Mouse (Mus musculus): ENCODE measurements around the gene Aplnr. TPM values are rescaled to one million over a fixed set of nuclear protein-coding genes. Genes with fewer than 3 reads are reported as not detected.

Gene Aplnr
- total RNA-seq (2012; rRNA removed): not detected in 2 replicates
- not detected for polyA plus RNA-seq (2012; ENCODE audit: insufficient read depth in 1 of 2, insufficient read length in 2 of 2, low read depth in 1 of 2, low replicate concordance in 2 of 2, missing spikeins in 1 of 2)

DNA sequence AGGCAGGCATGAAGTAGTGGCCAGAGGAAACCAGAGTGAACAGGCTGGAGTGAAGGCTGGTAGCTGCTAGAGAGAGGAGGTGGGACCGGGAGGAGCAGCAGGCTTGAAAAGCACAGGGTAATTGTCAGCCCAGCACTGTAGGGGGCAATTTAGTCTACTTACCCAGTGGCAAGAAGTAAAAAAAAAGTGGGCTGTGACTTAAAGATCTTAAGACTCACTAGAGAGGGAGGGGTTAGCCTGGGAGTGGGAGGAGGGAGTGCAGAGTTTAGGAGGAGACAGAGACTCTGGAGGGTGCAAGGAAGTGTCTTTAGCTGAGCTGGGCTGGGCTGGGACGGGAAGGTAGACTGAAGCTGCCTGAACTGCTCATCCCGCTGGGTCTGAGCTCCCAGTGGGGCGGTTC is at the start of gene Aplnr:
TSS of gene Aplnr (plus strand) at position 137 of the 400 bp plus-strand sequence.
- Histone ChIP-seq H3K27me3 (ENCODE audit: control insufficient read depth in 1 of 2, insufficient read depth in 2 of 2, low read length in 2 of 2) (no peaks in the 10 kb centered on the region; a peak in 1 of 4 replicates), H3K27ac (ENCODE audit: control insufficient read depth, low read depth, low read length) (no peak within 1 kb of the TSS), H3K9ac (ENCODE audit: control insufficient read depth, low read depth, low read length, poor library complexity, severe bottlenecking) (no peak within 1 kb of the TSS), H3K4me1 (ENCODE audit: control insufficient read depth in 1 of 2, insufficient read depth in 2 of 2, low read length in 2 of 2) (no peaks in the 10 kb centered on the region; a peak in 1 of 4 replicates), H3K36me3 (ENCODE audit: control insufficient read depth in 1 of 2, insufficient read depth in 2 of 2, low read length in 2 of 2) (no peaks in the 10 kb centered on the region; a peak in 1 of 4 replicates), H3K4me3 (ENCODE audit: control insufficient read depth in 1 of 2, insufficient read depth in 1 of 2, low read depth in 2 of 2, low read length in 2 of 2) (no peak within 1 kb of the TSS), H3K9me3 (replicated peaks; ENCODE audit: insufficient read depth, low read length) (no peaks in the 10 kb centered on the region), H3K79me2 (ENCODE audit: control insufficient read depth, insufficient read depth, low read length, poor library complexity) (no peaks in the 10 kb centered on the region)
- no peak for DNase-seq (ENCODE audit: low read depth, low spot score)
- TF ChIP-seq POLR2A (IDR thresholded peaks at IDR 0.05; ENCODE audit: control insufficient read depth in 1 of 2, insufficient read depth in 1 of 2, low read depth in 1 of 2, low read length in 2 of 2, poor library complexity in 1 of 2): no peak
- TF ChIP-seq BHLHE40 (IDR thresholded peaks at IDR 0.05; ENCODE audit: borderline replicate concordance, low read depth, low read length): no peak

DNA sequence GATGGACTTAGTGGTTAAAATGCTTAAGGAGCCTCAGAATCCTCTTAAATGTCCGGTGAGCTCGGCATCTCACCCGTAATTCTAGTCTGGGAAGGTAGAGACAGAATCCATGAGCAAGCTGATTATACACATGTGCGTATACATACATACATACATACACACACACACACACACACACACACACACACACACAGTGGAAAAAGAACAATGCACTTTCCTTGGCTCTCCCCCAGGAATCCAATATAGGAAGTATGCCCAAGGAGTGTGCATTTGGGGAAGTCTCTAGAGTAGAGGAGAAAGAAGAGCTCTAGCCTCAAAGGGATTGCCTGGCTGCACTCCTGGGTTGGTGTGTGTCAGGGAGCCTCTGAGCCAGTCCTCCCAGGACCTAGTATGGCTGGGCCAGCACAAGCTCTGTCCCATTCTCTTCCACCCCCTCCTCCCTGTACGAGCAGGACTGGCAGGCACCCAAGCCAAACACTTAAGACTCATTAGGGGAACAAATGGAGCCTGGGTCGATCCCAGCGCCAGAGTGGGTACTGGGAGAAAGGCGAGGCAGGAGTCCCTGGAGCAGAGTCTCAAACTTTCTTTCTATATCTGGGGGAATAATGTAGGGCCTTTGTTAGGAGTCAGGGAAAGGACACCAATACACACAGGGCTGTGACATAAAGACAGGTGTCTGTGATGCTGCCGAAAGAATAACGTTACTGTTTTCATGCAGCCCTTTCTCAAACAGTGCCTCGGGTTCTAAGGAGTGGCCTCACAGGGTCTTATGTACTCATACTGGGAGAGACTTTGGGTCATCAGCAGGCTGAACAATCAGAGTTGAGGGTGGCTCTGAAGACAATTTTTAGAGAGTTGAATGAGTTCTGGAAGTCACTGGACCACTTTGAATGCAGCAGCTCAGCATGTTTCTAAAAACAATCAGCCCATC is 47.0 kb upstream of the Aplnr start:
- H3K79me2 ChIP-seq (ENCODE audit: control insufficient read depth, insufficient read depth, low read length, poor library complexity): no peaks in the 10 kb centered on the region
- no peaks in the 10 kb centered on the region for H3K36me3 ChIP-seq (ENCODE audit: control insufficient read depth in 1 of 2, insufficient read depth in 2 of 2, low read length in 2 of 2)
- no peak overlapping the region for H3K4me3 ChIP-seq (ENCODE audit: control insufficient read depth in 1 of 2, insufficient read depth in 1 of 2, low read depth in 2 of 2, low read length in 2 of 2)
- DNase-seq (ENCODE audit: low read depth, low spot score): no peak
- H3K9ac ChIP-seq (ENCODE audit: control insufficient read depth, low read depth, low read length, poor library complexity, severe bottlenecking): no peak overlapping the region
- H3K27ac ChIP-seq (ENCODE audit: control insufficient read depth, low read depth, low read length): no peak overlapping the region
- no peaks in the 10 kb centered on the region; a peak in 1 of 4 replicates for H3K27me3 ChIP-seq (ENCODE audit: control insufficient read depth in 1 of 2, insufficient read depth in 2 of 2, low read length in 2 of 2)
- TF ChIP-seq USF1 (IDR thresholded peaks at IDR 0.05; ENCODE audit: low read depth, low read length) (no peak), MAX (IDR thresholded peaks at IDR 0.05; ENCODE audit: low read length) (no peak)
- no peaks in the 10 kb centered on the region for H3K4me1 ChIP-seq (ENCODE audit: control insufficient read depth in 1 of 2, insufficient read depth in 2 of 2, low read length in 2 of 2)
- no peaks in the 10 kb centered on the region for H3K9me3 ChIP-seq (replicated peaks; ENCODE audit: insufficient read depth, low read length)

DNA sequence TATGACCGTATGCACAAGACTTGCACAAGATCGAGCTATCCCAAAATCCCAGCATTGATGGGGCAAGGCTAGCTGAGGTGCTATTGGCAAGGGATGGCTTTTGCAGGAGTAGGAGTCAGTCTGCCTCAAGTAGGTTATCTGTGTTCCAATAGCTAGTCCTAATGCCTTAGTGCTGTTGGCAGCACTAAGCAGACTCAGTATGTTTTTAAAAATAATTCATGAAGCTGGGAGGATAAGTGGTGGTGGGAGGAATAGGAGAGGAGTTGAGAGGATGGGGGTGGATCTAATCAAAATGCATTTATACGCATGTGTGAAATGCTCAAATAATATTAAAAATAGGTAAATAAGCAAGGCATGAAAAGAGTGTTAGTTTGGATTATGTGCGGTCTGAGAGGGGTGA is 44.7 kb upstream of the Aplnr start:
- Histone ChIP-seq H3K9me3 (replicated peaks; ENCODE audit: insufficient read depth, low read length) (no peaks in the 10 kb centered on the region), H3K9ac (ENCODE audit: control insufficient read depth, low read depth, low read length, poor library complexity, severe bottlenecking) (no peak overlapping the region), H3K4me3 (ENCODE audit: control insufficient read depth in 1 of 2, insufficient read depth in 1 of 2, low read depth in 2 of 2, low read length in 2 of 2) (no peak overlapping the region), H3K27ac (ENCODE audit: control insufficient read depth, low read depth, low read length) (no peak overlapping the region), H3K36me3 (ENCODE audit: control insufficient read depth in 1 of 2, insufficient read depth in 2 of 2, low read length in 2 of 2) (no peaks in the 10 kb centered on the region), H3K4me1 (ENCODE audit: control insufficient read depth in 1 of 2, insufficient read depth in 2 of 2, low read length in 2 of 2) (no peaks in the 10 kb centered on the region), H3K27me3 (ENCODE audit: control insufficient read depth in 1 of 2, insufficient read depth in 2 of 2, low read length in 2 of 2) (no peaks in the 10 kb centered on the region; a peak in 1 of 4 replicates), H3K79me2 (ENCODE audit: control insufficient read depth, insufficient read depth, low read length, poor library complexity) (no peaks in the 10 kb centered on the region)
- DNase-seq (ENCODE audit: low read depth, low spot score): no peak
- no peak for TF ChIP-seq NRF1 (IDR thresholded peaks at IDR 0.05; ENCODE audit: insufficient read depth, low read depth, low read length, poor library complexity, severe bottlenecking)
- no peak for TF ChIP-seq MXI1 (IDR thresholded peaks at IDR 0.05; ENCODE audit: low read depth, low read length)
- TF ChIP-seq MAX (IDR thresholded peaks at IDR 0.05; ENCODE audit: low read length): no peak
- TF ChIP-seq EP300 (IDR thresholded peaks at IDR 0.05; ENCODE audit: low read depth in 1 of 2, low read length in 2 of 2): no peak
- TF ChIP-seq ZMIZ1 (IDR thresholded peaks at IDR 0.05; ENCODE audit: low read depth, low read length): no peak
- TF ChIP-seq TAL1 (IDR thresholded peaks at IDR 0.05; ENCODE audit: low read length): no peak
- no peak for TF ChIP-seq UBTF (IDR thresholded peaks at IDR 0.05; ENCODE audit: borderline replicate concordance, insufficient read depth, low read depth, low read length)
- TF ChIP-seq POLR2A (IDR thresholded peaks at IDR 0.05; ENCODE audit: control insufficient read depth in 1 of 2, insufficient read depth in 1 of 2, low read depth in 1 of 2, low read length in 2 of 2, poor library complexity in 1 of 2): no peak
- TF ChIP-seq HCFC1 (IDR thresholded peaks at IDR 0.05; ENCODE audit: low read depth, low read length): no peak
- TF ChIP-seq ZKSCAN1 (IDR thresholded peaks at IDR 0.05; ENCODE audit: low read depth, low read length): no peak
- no peak for TF ChIP-seq USF2 (IDR thresholded peaks at IDR 0.05; ENCODE audit: borderline replicate concordance in 1 of 2, insufficient read depth in 1 of 2, low read depth in 1 of 2, low read length in 2 of 2)
- no peak for TF ChIP-seq NELFE (IDR thresholded peaks at IDR 0.05; ENCODE audit: low read depth, low read length)
